Mouse (Mus musculus): Measurements from ENCODE around the gene Ptpn1. TPM values are rescaled to one million over a fixed set of nuclear protein-coding genes. Genes with fewer than 3 reads are reported as not detected.

The Ptpn1 gene
- polyA plus RNA-seq, 1 experiment: 34.3 TPM

GRCm38 (mm10) chr2:167924803-167925604 lies 6.9 kb upstream of the Ptpn1 start:
- under 1% methylated on average over 29 of the region's 29 CpGs for WGBS
- TF ChIP-seq CTCF (IDR thresholded peaks at IDR 0.05; ENCODE audit: control insufficient read depth, insufficient read depth, low read length) (peak; percentile 57), POLR2A (IDR thresholded peaks at IDR 0.05; ENCODE audit: borderline replicate concordance, control insufficient read depth, low read depth, low read length) (no peak)
- H3K4me1 ChIP-seq (ENCODE audit: control insufficient read depth, insufficient read depth, low read length): peaks cover 15% of the 10 kb centered on the region; the same call in 1 of the 2 replicates
- peak overlapping the region; percentile 27 for H3K4me3 ChIP-seq (replicated peaks; ENCODE audit: control insufficient read depth, low read depth, low read length)
- H3K27ac ChIP-seq (ENCODE audit: control insufficient read depth, insufficient read depth, low read depth, low read length, poor library complexity): peak overlapping the region; percentile 79

- peak overlapping the region; percentile 94 for H3K27ac ChIP-seq (ENCODE audit: control insufficient read depth, insufficient read depth, low read depth, low read length, poor library complexity)
- H3K4me1 ChIP-seq (ENCODE audit: control insufficient read depth, insufficient read depth, low read length): peaks cover 12% of the 10 kb centered on the region; the same call in 1 of the 2 replicates
- no peak overlapping the region for H3K4me3 ChIP-seq (replicated peaks; ENCODE audit: control insufficient read depth, low read depth, low read length)
- 35% methylated on average over 11 of the region's 11 CpGs for WGBS
- no peak for TF ChIP-seq POLR2A (IDR thresholded peaks at IDR 0.05; ENCODE audit: borderline replicate concordance, control insufficient read depth, low read depth, low read length)
These were observed 5.7 kb upstream of the Ptpn1 start for GRCm38 (mm10) chr2:167925841-167926800.

- TF ChIP-seq CTCF (IDR thresholded peaks at IDR 0.05; ENCODE audit: control insufficient read depth, insufficient read depth, low read length): no peak
- no peak for TF ChIP-seq POLR2A (IDR thresholded peaks at IDR 0.05; ENCODE audit: borderline replicate concordance, control insufficient read depth, low read depth, low read length)
- Histone ChIP-seq H3K4me1 (ENCODE audit: control insufficient read depth, insufficient read depth, low read length) (peaks cover 6% of the 10 kb centered on the region; the same call in 1 of the 2 replicates), H3K27ac (ENCODE audit: control insufficient read depth, insufficient read depth, low read depth, low read length, poor library complexity) (no peak overlapping the region), H3K4me3 (replicated peaks; ENCODE audit: control insufficient read depth, low read depth, low read length) (no peak overlapping the region)
- 71% methylated on average over 4 of the region's 4 CpGs for WGBS
These were observed 3.8 kb upstream of the Ptpn1 start for GRCm38 (mm10) chr2:167928002-167928526.

- peaks cover 4% of the 10 kb centered on the region; the same call in 1 of the 2 replicates for H3K4me1 ChIP-seq (ENCODE audit: control insufficient read depth, insufficient read depth, low read length)
- no peak for TF ChIP-seq CTCF (IDR thresholded peaks at IDR 0.05; ENCODE audit: control insufficient read depth, insufficient read depth, low read length)
- no peak for TF ChIP-seq POLR2A (IDR thresholded peaks at IDR 0.05; ENCODE audit: borderline replicate concordance, control insufficient read depth, low read depth, low read length)
- no peak overlapping the region for H3K27ac ChIP-seq (ENCODE audit: control insufficient read depth, insufficient read depth, low read depth, low read length, poor library complexity)
- WGBS: 82% methylated on average over 3 of the region's 3 CpGs
- no peak overlapping the region for H3K4me3 ChIP-seq (replicated peaks; ENCODE audit: control insufficient read depth, low read depth, low read length)
These were observed 2.9 kb upstream of the Ptpn1 start for GRCm38 (mm10) chr2:167928972-167929371.

- 92% methylated on average over 3 of the region's 3 CpGs for WGBS
- Histone ChIP-seq H3K4me1 (ENCODE audit: control insufficient read depth, insufficient read depth, low read length) (peaks cover 3% of the 10 kb centered on the region; the same call in 1 of the 2 replicates), H3K27ac (ENCODE audit: control insufficient read depth, insufficient read depth, low read depth, low read length, poor library complexity) (no peak overlapping the region), H3K4me3 (replicated peaks; ENCODE audit: control insufficient read depth, low read depth, low read length) (no peak overlapping the region)
- TF ChIP-seq CTCF (IDR thresholded peaks at IDR 0.05; ENCODE audit: control insufficient read depth, insufficient read depth, low read length) (no peak), POLR2A (IDR thresholded peaks at IDR 0.05; ENCODE audit: borderline replicate concordance, control insufficient read depth, low read depth, low read length) (no peak)
These were observed 882 bp upstream of the Ptpn1 start for GRCm38 (mm10) chr2:167930975-167931374.

- H3K27ac ChIP-seq (ENCODE audit: control insufficient read depth, insufficient read depth, low read depth, low read length, poor library complexity): peak overlapping the region; percentile 94
- H3K4me1 ChIP-seq (ENCODE audit: control insufficient read depth, insufficient read depth, low read length): peaks cover 5% of the 10 kb centered on the region; the same call in 1 of the 2 replicates
- WGBS: 2% methylated on average over 18 of the region's 18 CpGs
- peak overlapping the region; percentile 89 for H3K4me3 ChIP-seq (replicated peaks; ENCODE audit: control insufficient read depth, low read depth, low read length)
- TF ChIP-seq CTCF (IDR thresholded peaks at IDR 0.05; ENCODE audit: control insufficient read depth, insufficient read depth, low read length) (no peak), POLR2A (IDR thresholded peaks at IDR 0.05; ENCODE audit: borderline replicate concordance, control insufficient read depth, low read depth, low read length) (no peak)
These were observed 922 bp downstream of the Ptpn1 start for GRCm38 (mm10) chr2:167932727-167933231.

GRCm38 (mm10) chr2:167933397-167933796 lies 1.5 kb downstream of the Ptpn1 start:
- H3K4me1 ChIP-seq (ENCODE audit: control insufficient read depth, insufficient read depth, low read length): peaks cover 6% of the 10 kb centered on the region; the same call in 1 of the 2 replicates
- WGBS: 35% methylated on average over 7 of the region's 7 CpGs
- no peak overlapping the region for H3K27ac ChIP-seq (ENCODE audit: control insufficient read depth, insufficient read depth, low read depth, low read length, poor library complexity)
- TF ChIP-seq CTCF (IDR thresholded peaks at IDR 0.05; ENCODE audit: control insufficient read depth, insufficient read depth, low read length) (no peak), POLR2A (IDR thresholded peaks at IDR 0.05; ENCODE audit: borderline replicate concordance, control insufficient read depth, low read depth, low read length) (no peak)
- H3K4me3 ChIP-seq (replicated peaks; ENCODE audit: control insufficient read depth, low read depth, low read length): peak overlapping the region; percentile 8

All from bone marrow, adult 2 months (tissue).